Comparison of ENCODE assay signal across 9 mouse cellular contexts in the genomic region with DNA sequence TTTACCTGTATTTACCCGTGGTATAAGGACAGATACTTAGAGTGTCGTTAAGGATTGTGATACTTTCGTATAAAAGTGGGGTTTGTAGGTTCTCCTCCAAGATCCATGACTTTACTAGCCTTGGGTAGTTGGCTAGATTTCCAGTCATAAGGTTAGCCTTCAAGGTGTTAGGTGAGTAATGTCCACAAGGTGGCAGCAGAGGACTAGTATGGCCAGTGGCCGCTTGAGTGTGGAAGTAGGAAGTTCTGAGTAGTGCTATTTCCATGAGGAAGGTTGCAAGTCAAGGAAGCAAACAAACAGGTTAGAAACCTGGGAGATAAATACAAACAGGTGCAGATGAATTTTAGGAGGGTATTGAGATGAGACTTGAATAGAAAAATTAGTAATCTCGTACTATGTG.
DNase-seq lines count a peak whose midpoint lies in the region; ATAC-seq and TF ChIP-seq lines count a peak whose summit lies in the region.
"Had no signal": no experiment of that assay in that cellular context is flagged by ENCODE, and none has a peak within 500 bp of the region (broad histone marks: within the 10 kb centered on the region; RNA-seq: fewer than 3 reads in every experiment).

No protein-coding gene starts in this region.

- peak; percentile 18 for TF ChIP-seq CTCF in ES-Bruce4 (IDR thresholded peaks at IDR 0.05; ENCODE audit: low read depth, low read length)
- TF ChIP-seq CTCF in heart, postnatal 0 days (IDR thresholded peaks at IDR 0.05; ENCODE audit: low read depth): peak; percentile 96
- peak; percentile 81 for TF ChIP-seq CTCF in liver, embryonic 14.5 days (IDR thresholded peaks at IDR 0.05; ENCODE audit: low read depth)

- TF ChIP-seq EP300 in ES-Bruce4 (IDR thresholded peaks at IDR 0.05; ENCODE audit: insufficient read depth, low read depth, low read length): no peak
- no peak for TF ChIP-seq EP300 in heart, postnatal 0 days (IDR thresholded peaks at IDR 0.05; ENCODE audit: low read depth)
- TF ChIP-seq EP300 in liver, embryonic 14.5 days (IDR thresholded peaks at IDR 0.05; ENCODE audit: low read depth): no peak

- peaks cover 2% of the 10 kb centered on the region for H3K4me1 ChIP-seq in ES-Bruce4 (ENCODE audit: control insufficient read depth, insufficient read depth, low read length)
- peaks cover 2% of the 10 kb centered on the region; the same call in 1 of the 2 replicates for H3K4me1 ChIP-seq in forebrain, embryonic 11.5 days (replicated peaks; ENCODE audit: control insufficient read depth, insufficient read depth, low read length)
- H3K4me1 ChIP-seq in heart, postnatal 0 days (ENCODE audit: control insufficient read depth, insufficient read depth): no peaks in the 10 kb centered on the region
- no peaks in the 10 kb centered on the region for H3K4me1 ChIP-seq in liver, embryonic 14.5 days (replicated peaks; ENCODE audit: control insufficient read depth in 2 of 2, insufficient read depth in 2 of 2, low read length in 1 of 2)
- no peaks in the 10 kb centered on the region for H3K4me1 ChIP-seq in neural tube, embryonic 14.5 days (ENCODE audit: control insufficient read depth, insufficient read depth, low read length)

- peak; percentile 44 for DNase-seq in c-Kit-positive CD71-positive TER-119-negative erythroid progenitor cells, embryonic 14.5 days (ENCODE audit: low read depth)
- DNase-seq in forebrain, embryonic 11.5 days (ENCODE audit: low spot score): peak; percentile 82
- DNase-seq in heart, postnatal 0 days (ENCODE audit: low spot score): peak; percentile 71
- DNase-seq in kidney, postnatal 36 days: peak; percentile 77 to 85
- DNase-seq in liver, embryonic 14.5 days (ENCODE audit: low read depth in 3 of 3, low spot score in 3 of 3): peak; percentile 4 to 26 (median 25)
- peak; percentile 56 for DNase-seq in thymus, postnatal 0 days (ENCODE audit: low spot score)

- WGBS in forebrain, embryonic 11.5 days: 2% methylated on average over 5 of the region's 5 CpGs
- WGBS in heart, postnatal 0 days: 3% methylated on average over 5 of the region's 5 CpGs
- 6% methylated on average over 5 of the region's 5 CpGs for WGBS in liver, embryonic 14.5 days (ENCODE audit: insufficient replicate concordance)
- WGBS in neural tube, embryonic 14.5 days: 5% methylated on average over 5 of the region's 5 CpGs

- no peak overlapping the region for H3K4me2 ChIP-seq in forebrain, embryonic 11.5 days (ENCODE audit: low read depth, low read length, severe bottlenecking)
- H3K4me2 ChIP-seq in heart, postnatal 0 days (ENCODE audit: low read depth, low read length): peak overlapping the region; percentile 14; the same call in 1 of the 2 replicates
- H3K4me2 ChIP-seq in liver, embryonic 14.5 days (ENCODE audit: low read depth): no peak overlapping the region
- no peak overlapping the region for H3K4me2 ChIP-seq in neural tube, embryonic 14.5 days (ENCODE audit: low read depth, low read length)

- no peaks in the 10 kb centered on the region for H3K36me3 ChIP-seq in ES-Bruce4 (ENCODE audit: control insufficient read depth, insufficient read depth, low read length, poor library complexity, severe bottlenecking)
- no peaks in the 10 kb centered on the region for H3K36me3 ChIP-seq in forebrain, embryonic 11.5 days (ENCODE audit: control insufficient read depth, insufficient read depth, low read length)
- H3K36me3 ChIP-seq in heart, postnatal 0 days (replicated peaks; ENCODE audit: control insufficient read depth, insufficient read depth, low read length): no peaks in the 10 kb centered on the region
- H3K36me3 ChIP-seq in liver, embryonic 14.5 days (replicated peaks; ENCODE audit: control insufficient read depth, insufficient read depth, low read depth): no peaks in the 10 kb centered on the region
- no peaks in the 10 kb centered on the region for H3K36me3 ChIP-seq in neural tube, embryonic 14.5 days (ENCODE audit: control insufficient read depth, insufficient read depth, low read length)

- H3K27me3 ChIP-seq in ES-Bruce4 (ENCODE audit: control insufficient read depth, insufficient read depth, low read length, poor library complexity, severe bottlenecking): no peaks in the 10 kb centered on the region
- no peaks in the 10 kb centered on the region for H3K27me3 ChIP-seq in forebrain, embryonic 11.5 days (ENCODE audit: control insufficient read depth, insufficient read depth, low read length)
- H3K27me3 ChIP-seq in heart, postnatal 0 days (ENCODE audit: control insufficient read depth, insufficient read depth, low read length): no peaks in the 10 kb centered on the region
- H3K27me3 ChIP-seq in liver, embryonic 14.5 days (ENCODE audit: control insufficient read depth, insufficient read depth, low read length): no peaks in the 10 kb centered on the region; the same call in 1 of the 2 replicates
- no peaks in the 10 kb centered on the region for H3K27me3 ChIP-seq in neural tube, embryonic 14.5 days (ENCODE audit: control insufficient read depth, insufficient read depth, low read length)

- H3K4me3 ChIP-seq in ES-Bruce4 (ENCODE audit: low read depth, low read length): no peak overlapping the region
- H3K4me3 ChIP-seq in forebrain, embryonic 11.5 days (ENCODE audit: low read depth, low read length): no peak overlapping the region
- H3K4me3 ChIP-seq in heart, postnatal 0 days (ENCODE audit: low read depth, low read length): no peak overlapping the region
- no peak overlapping the region for H3K4me3 ChIP-seq in liver, embryonic 14.5 days (ENCODE audit: insufficient read depth in 1 of 2, low read depth in 2 of 2, low read length in 2 of 2)
- no peak overlapping the region for H3K4me3 ChIP-seq in neural tube, embryonic 14.5 days (ENCODE audit: low read depth, low read length)

- no peaks in the 10 kb centered on the region for H3K9me3 ChIP-seq in ES-Bruce4 (replicated peaks; ENCODE audit: control insufficient read depth, insufficient read depth, low read length, poor library complexity, severe bottlenecking)
- H3K9me3 ChIP-seq in forebrain, embryonic 11.5 days (ENCODE audit: control insufficient read depth, low read length): no peaks in the 10 kb centered on the region
- no peaks in the 10 kb centered on the region for H3K9me3 ChIP-seq in heart, postnatal 0 days (replicated peaks; ENCODE audit: control insufficient read depth, low read length)
- no peaks in the 10 kb centered on the region for H3K9me3 ChIP-seq in liver, embryonic 14.5 days (ENCODE audit: control insufficient read depth, low read length)
- H3K9me3 ChIP-seq in neural tube, embryonic 14.5 days (ENCODE audit: control insufficient read depth, low read length): no peaks in the 10 kb centered on the region

- ATAC-seq in forebrain, embryonic 11.5 days (replicated peaks; ENCODE audit: low FRiP score): peak; percentile 67
- no peak for ATAC-seq in heart, postnatal 0 days (ENCODE audit: insufficient read depth, low read depth)
- no peak for ATAC-seq in liver, embryonic 14.5 days (ENCODE audit: insufficient read depth)
- ATAC-seq in neural tube, embryonic 14.5 days (ENCODE audit: low read depth): peak; percentile 81

- no peak overlapping the region for H3K27ac ChIP-seq in ES-Bruce4 (ENCODE audit: insufficient read depth, low read length)
- no peak overlapping the region for H3K27ac ChIP-seq in forebrain, embryonic 11.5 days (ENCODE audit: low read depth, low read length)
- no peak overlapping the region for H3K27ac ChIP-seq in heart, postnatal 0 days (ENCODE audit: low read depth)
- no peak overlapping the region for H3K27ac ChIP-seq in liver, embryonic 14.5 days
- no peak overlapping the region for H3K27ac ChIP-seq in neural tube, embryonic 14.5 days (ENCODE audit: low read depth, low read length)
- H3K27ac ChIP-seq: macrophage had no signal

- no peak for TF ChIP-seq POLR2A in ES-Bruce4 (IDR thresholded peaks at IDR 0.05; ENCODE audit: insufficient read depth, low read length)

- no peak overlapping the region for H3K9ac ChIP-seq in ES-Bruce4 (ENCODE audit: low read depth, poor library complexity, severe bottlenecking)
- no peak overlapping the region for H3K9ac ChIP-seq in forebrain, embryonic 11.5 days (ENCODE audit: low read length)
- H3K9ac ChIP-seq in heart, postnatal 0 days (replicated peaks; ENCODE audit: low read depth, low read length): no peak overlapping the region
- H3K9ac ChIP-seq in liver, embryonic 14.5 days (replicated peaks): no peak overlapping the region
- H3K9ac ChIP-seq in neural tube, embryonic 14.5 days (replicated peaks; ENCODE audit: low read depth, low read length): no peak overlapping the region

Comparison
In these comparisons a context has a peak if more than half of its experiments do, and no peak if none do; other contexts are left out.
1. CTCF ChIP-seq: peak in every context shown above with its lines; median percentile 96 in heart, postnatal 0 days; 81 in liver, embryonic 14.5 days; 18 in ES-Bruce4.
2. DNase-seq: peak in every context shown above with its lines; median percentile 82 in forebrain, embryonic 11.5 days; 81 in kidney, postnatal 36 days; 71 in heart, postnatal 0 days; 56 in thymus, postnatal 0 days; 44 in c-Kit-positive CD71-positive TER-119-negative erythroid progenitor cells, embryonic 14.5 days; 25 in liver, embryonic 14.5 days.
3. ATAC-seq: peak in forebrain, embryonic 11.5 days (single experiment) and neural tube, embryonic 14.5 days (single experiment); none in heart, postnatal 0 days (single experiment) and liver, embryonic 14.5 days (single experiment).